Mouse (Mus musculus): ENCODE results near the gene Ulk3. TPM values are rescaled to one million over a fixed set of nuclear protein-coding genes. Genes with fewer than 3 reads are reported as not detected.

The Ulk3 gene
- total and polyA plus RNA-seq, 3 experiments, result 5.7 to 19.1 (median 6.7) TPM

- WGBS, result 46% methylated on average over 7 of the region's 7 CpGs
- Histone ChIP-seq H3K27ac (no peak overlapping the region), H3K79me2 (replicated peaks; ENCODE audit: control insufficient read depth, insufficient read depth, low read length) (no peaks in the 10 kb centered on the region), H3K27me3 (ENCODE audit: control insufficient read depth, insufficient read depth, low read length) (no peaks in the 10 kb centered on the region), H3K4me1 (ENCODE audit: control insufficient read depth, insufficient read depth, low read length) (peaks cover 2% of the 10 kb centered on the region; the same call in 1 of the 2 replicates), H3K4me3 (no peak overlapping the region), H3K36me3 (ENCODE audit: control insufficient read depth, insufficient read depth, low read length) (no peaks in the 10 kb centered on the region), H3K9ac (ENCODE audit: low read depth, low read length) (no peak overlapping the region)
- no peak for TF ChIP-seq CTCF (IDR thresholded peaks at IDR 0.05)
- intact Hi-C loops (cut with DNase I), result no loop called here
- no peak for DNase-seq
These were observed 23.3 kb downstream of the Ulk3 start for GRCm38 (mm10) chr9:57612587-57612986.

DNA sequence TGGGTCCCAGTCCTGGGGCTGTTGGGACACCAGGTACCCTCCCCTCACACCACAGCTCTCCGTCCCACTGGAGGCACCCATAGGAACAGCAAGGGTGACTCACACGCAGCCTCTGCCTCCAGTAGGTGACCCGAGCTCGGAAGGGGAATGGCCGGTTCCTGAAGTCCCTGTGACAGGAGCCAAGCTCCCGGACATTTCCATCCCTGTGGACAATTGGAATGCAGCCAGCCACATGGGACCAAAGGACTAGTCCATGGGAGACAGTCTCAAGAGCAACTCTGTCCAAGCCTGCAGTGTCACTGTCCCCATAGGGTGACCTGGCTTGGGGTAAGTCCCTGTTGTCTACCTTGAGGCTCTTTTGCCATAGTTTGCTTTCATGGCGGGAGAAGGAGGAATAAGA is 24.7 kb downstream of the Ulk3 start:
- intact Hi-C loops (cut with DNase I), result no loop called here
- Histone ChIP-seq H3K4me1 (ENCODE audit: control insufficient read depth, insufficient read depth, low read length) (peaks cover 2% of the 10 kb centered on the region; the same call in 1 of the 2 replicates), H3K4me3 (no peak overlapping the region), H3K36me3 (ENCODE audit: control insufficient read depth, insufficient read depth, low read length) (no peaks in the 10 kb centered on the region), H3K27me3 (ENCODE audit: control insufficient read depth, insufficient read depth, low read length) (no peaks in the 10 kb centered on the region), H3K79me2 (replicated peaks; ENCODE audit: control insufficient read depth, insufficient read depth, low read length) (no peaks in the 10 kb centered on the region), H3K9ac (ENCODE audit: low read depth, low read length) (no peak overlapping the region), H3K27ac (no peak overlapping the region)
- TF ChIP-seq EP300 (IDR thresholded peaks at IDR 0.05; ENCODE audit: insufficient read depth, low read depth, low read length) (no peak), POLR2A (IDR thresholded peaks at IDR 0.05; ENCODE audit: insufficient read depth, low read depth, low read length) (no peak), CTCF (IDR thresholded peaks at IDR 0.05) (no peak)
- WGBS, result 48% methylated on average over 7 of the region's 7 CpGs
- no peak for DNase-seq

GRCm38 (mm10) chr9:57614786-57615185 is 25.5 kb downstream of the Ulk3 start:
- DNase-seq, result no peak
- intact Hi-C loops (cut with DNase I), result no loop called here
- H3K79me2 ChIP-seq (replicated peaks; ENCODE audit: control insufficient read depth, insufficient read depth, low read length), result no peaks in the 10 kb centered on the region
- no peak overlapping the region for H3K9ac ChIP-seq (ENCODE audit: low read depth, low read length)
- no peak overlapping the region; the same call in 1 of the 2 replicates for H3K27ac ChIP-seq
- no peak for TF ChIP-seq POLR2A (IDR thresholded peaks at IDR 0.05; ENCODE audit: insufficient read depth, low read depth, low read length)
- no peak for TF ChIP-seq CTCF (IDR thresholded peaks at IDR 0.05)
- no peak overlapping the region for H3K4me3 ChIP-seq
- H3K36me3 ChIP-seq (ENCODE audit: control insufficient read depth, insufficient read depth, low read length), result no peaks in the 10 kb centered on the region
- no peaks in the 10 kb centered on the region for H3K27me3 ChIP-seq (ENCODE audit: control insufficient read depth, insufficient read depth, low read length)
- WGBS, result 59% methylated on average over 4 of the region's 4 CpGs
- peaks cover 2% of the 10 kb centered on the region; the same call in 1 of the 2 replicates for H3K4me1 ChIP-seq (ENCODE audit: control insufficient read depth, insufficient read depth, low read length)

DNA sequence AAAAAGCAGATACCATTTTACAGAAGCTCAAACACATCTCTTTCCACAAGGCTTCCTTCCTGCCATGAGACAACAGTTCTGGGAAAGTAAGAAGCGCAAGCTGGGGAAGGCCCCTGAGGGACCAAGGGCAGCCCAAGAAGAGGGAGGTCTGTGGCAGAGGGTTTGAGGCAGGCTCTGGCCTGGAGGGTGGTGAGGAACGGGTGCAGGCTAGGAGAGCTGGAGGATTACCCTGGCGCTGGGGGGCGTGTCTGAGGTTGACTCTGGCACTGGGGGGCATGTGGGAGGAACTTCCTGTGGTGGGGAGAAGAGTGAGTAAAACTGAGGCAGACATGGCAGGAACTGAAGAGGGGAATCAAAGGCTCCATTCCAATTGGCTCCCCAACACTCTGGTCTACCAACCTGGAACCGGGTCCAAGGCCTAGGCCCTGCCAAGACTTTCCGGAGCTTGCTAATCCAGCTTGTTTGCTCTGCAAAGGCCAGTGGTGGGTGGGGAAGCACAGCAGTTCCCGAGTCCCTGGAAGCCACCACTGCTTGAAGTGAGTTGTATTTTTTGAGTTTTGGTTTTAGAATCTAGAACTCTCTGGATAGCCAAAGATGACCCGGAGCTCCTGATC is 28.4 kb downstream of the Ulk3 start:
- intact Hi-C loops (cut with DNase I), result no loop called here

DNA sequence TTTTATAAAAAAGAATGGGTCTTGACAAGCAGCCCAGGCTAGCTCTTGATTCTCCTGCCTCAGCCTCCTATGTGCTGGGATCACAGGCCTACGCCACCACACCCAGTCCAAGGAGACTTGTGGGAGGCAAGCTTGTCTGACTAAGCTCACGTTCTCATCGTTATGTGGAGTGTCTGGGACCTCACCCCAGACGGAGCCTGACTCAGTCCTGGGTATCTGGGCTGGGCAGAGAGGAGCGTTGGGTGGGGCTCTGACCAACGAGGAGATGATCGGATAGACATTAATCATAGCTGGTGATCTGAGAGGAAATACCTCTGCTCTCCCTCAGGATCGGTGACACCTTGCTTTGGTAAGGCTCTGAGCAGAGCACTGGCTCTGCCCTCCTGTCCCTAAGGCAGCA is 29.6 kb downstream of the Ulk3 start:
- Histone ChIP-seq H3K9ac (ENCODE audit: low read depth, low read length) (no peak overlapping the region), H3K79me2 (replicated peaks; ENCODE audit: control insufficient read depth, insufficient read depth, low read length) (no peaks in the 10 kb centered on the region), H3K27ac (no peak overlapping the region), H3K4me1 (ENCODE audit: control insufficient read depth, insufficient read depth, low read length) (no peaks in the 10 kb centered on the region; the same call in 1 of the 2 replicates), H3K4me3 (no peak overlapping the region), H3K36me3 (ENCODE audit: control insufficient read depth, insufficient read depth, low read length) (no peaks in the 10 kb centered on the region), H3K27me3 (ENCODE audit: control insufficient read depth, insufficient read depth, low read length) (no peaks in the 10 kb centered on the region)
- TF ChIP-seq EP300 (IDR thresholded peaks at IDR 0.05; ENCODE audit: insufficient read depth, low read depth, low read length), result no peak
- DNase-seq, result no peak
- WGBS, result 60% methylated on average over 8 of the region's 8 CpGs
- intact Hi-C loops (cut with DNase I), result no loop called here

More for the DNA sequence above, 28.4 kb downstream of the Ulk3 start:
- no peak overlapping the region for H3K9ac ChIP-seq (ENCODE audit: low read depth, low read length)
- H3K4me3 ChIP-seq, result no peak overlapping the region
- no peaks in the 10 kb centered on the region; the same call in 1 of the 2 replicates for H3K4me1 ChIP-seq (ENCODE audit: control insufficient read depth, insufficient read depth, low read length)
- TF ChIP-seq POLR2A (IDR thresholded peaks at IDR 0.05; ENCODE audit: insufficient read depth, low read depth, low read length), result no peak
- no peaks in the 10 kb centered on the region for H3K27me3 ChIP-seq (ENCODE audit: control insufficient read depth, insufficient read depth, low read length)
- WGBS, result 54% methylated on average over 8 of the region's 8 CpGs
- H3K27ac ChIP-seq, result no peak overlapping the region
- no peak for DNase-seq
- no peaks in the 10 kb centered on the region for H3K36me3 ChIP-seq (ENCODE audit: control insufficient read depth, insufficient read depth, low read length)
- H3K79me2 ChIP-seq (replicated peaks; ENCODE audit: control insufficient read depth, insufficient read depth, low read length), result no peaks in the 10 kb centered on the region

DNA sequence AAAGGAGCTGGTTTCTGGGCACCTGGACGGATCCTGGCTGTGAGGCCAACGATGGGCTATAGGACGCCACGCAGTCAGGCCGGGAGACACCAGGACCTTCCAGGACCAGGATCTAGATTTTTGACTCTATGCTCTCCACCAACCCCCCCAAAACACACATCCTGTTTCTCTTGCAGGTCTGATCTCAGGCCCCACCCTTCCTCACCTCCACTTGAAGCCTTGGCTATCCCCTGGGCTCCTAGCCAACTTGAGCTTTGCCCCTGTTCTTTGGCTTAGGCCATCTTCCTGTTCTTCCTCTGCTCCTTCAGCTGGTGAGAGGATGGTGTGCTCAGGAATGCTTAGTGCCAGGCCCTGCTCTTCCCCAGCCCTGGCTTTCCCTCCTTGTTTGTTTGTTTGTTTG is 31.4 kb downstream of the Ulk3 start, which contains the start of gene Lman1l:
TSS of gene Lman1l (minus strand) at position 101 of the 400 bp plus-strand sequence.
- Histone ChIP-seq H3K36me3 (ENCODE audit: control insufficient read depth, insufficient read depth, low read length) (no peaks in the 10 kb centered on the region), H3K27me3 (ENCODE audit: control insufficient read depth, insufficient read depth, low read length) (no peaks in the 10 kb centered on the region), H3K79me2 (replicated peaks; ENCODE audit: control insufficient read depth, insufficient read depth, low read length) (no peaks in the 10 kb centered on the region), H3K4me3 (no peak within 1 kb of the TSS), H3K4me1 (ENCODE audit: control insufficient read depth, insufficient read depth, low read length) (no peaks in the 10 kb centered on the region; the same call in 1 of the 2 replicates), H3K27ac (no peak within 1 kb of the TSS), H3K9ac (ENCODE audit: low read depth, low read length) (no peak within 1 kb of the TSS)
- no peak for TF ChIP-seq CTCF (IDR thresholded peaks at IDR 0.05)
- no peak for TF ChIP-seq POLR2A (IDR thresholded peaks at IDR 0.05; ENCODE audit: insufficient read depth, low read depth, low read length)
- no peak for TF ChIP-seq EP300 (IDR thresholded peaks at IDR 0.05; ENCODE audit: insufficient read depth, low read depth, low read length)
- 89% methylated on average over 5 of the region's 5 CpGs for WGBS
- no peak for DNase-seq
- intact Hi-C loops (cut with DNase I), result no loop called here
